In genomic region chr16:97286717-97287116, GRCm38 (mm10) we compare ENCODE assay signal across 9 mouse cellular contexts.
DNase-seq lines count a peak whose midpoint lies in the region; ATAC-seq and TF ChIP-seq lines count a peak whose summit lies in the region.
"Had no signal": no experiment of that assay in that cellular context is flagged by ENCODE, and none has a peak within 500 bp of the region (broad histone marks: within the 10 kb centered on the region; RNA-seq: fewer than 3 reads in every experiment).

No protein-coding gene starts in this region.

- H3K9me3 ChIP-seq in heart, embryonic 10.5 days = no peaks in the 10 kb centered on the region
- no peaks in the 10 kb centered on the region for H3K9me3 ChIP-seq in intestine, postnatal 0 days (ENCODE audit: control insufficient read depth)

- H3K27me3 ChIP-seq in heart, embryonic 10.5 days (ENCODE audit: insufficient read depth, poor library complexity, severe bottlenecking) = no peaks in the 10 kb centered on the region
- H3K27me3 ChIP-seq in intestine, postnatal 0 days (replicated peaks; ENCODE audit: control insufficient read depth, insufficient read depth, low read length) = no peaks in the 10 kb centered on the region

- TF ChIP-seq CTCF in intestine, postnatal 0 days (IDR thresholded peaks at IDR 0.05; ENCODE audit: low read depth) = no peak

- 30% methylated on average over 3 of the region's 3 CpGs for WGBS in heart, embryonic 10.5 days
- WGBS in intestine, postnatal 0 days = 17% methylated on average over 3 of the region's 3 CpGs

- H3K36me3 ChIP-seq in heart, embryonic 10.5 days = no peaks in the 10 kb centered on the region
- no peaks in the 10 kb centered on the region for H3K36me3 ChIP-seq in intestine, postnatal 0 days (ENCODE audit: control insufficient read depth, insufficient read depth)

- no peak overlapping the region for H3K4me2 ChIP-seq in intestine, postnatal 0 days (replicated peaks; ENCODE audit: low read depth)

- DNase-seq in heart, postnatal 4 days = peak; percentile 49
- no peak for DNase-seq in heart, embryonic 10.5 days (ENCODE audit: low spot score)
- peak; percentile 17 for DNase-seq in ZHBTc4 (ENCODE audit: low read depth, low spot score)
- DNase-seq in frontal cortex, postnatal 14 days (ENCODE audit: low spot score in 2 of 2) = peak; percentile 41 to 50
- DNase-seq in mesoderm, embryonic 11.5 days (ENCODE audit: low read depth, low spot score) = peak; percentile 27
- no peak for DNase-seq in spleen, postnatal 10 days (ENCODE audit: low spot score in 2 of 2)
- DNase-seq in spleen, adult 18-20 months = no peak

- H3K9ac ChIP-seq in intestine, postnatal 0 days (ENCODE audit: low read depth, low read length) = no peak overlapping the region

- no peak overlapping the region for H3K27ac ChIP-seq in heart, embryonic 10.5 days
- no peak overlapping the region for H3K27ac ChIP-seq in intestine, postnatal 0 days (ENCODE audit: low read depth, low read length)
- H3K27ac ChIP-seq: macrophage had no signal

- peaks cover 3% of the 10 kb centered on the region; the same call in 1 of the 2 replicates for H3K4me1 ChIP-seq in heart, embryonic 10.5 days
- H3K4me1 ChIP-seq in intestine, postnatal 0 days (replicated peaks; ENCODE audit: control insufficient read depth, insufficient read depth, low read length) = no peaks in the 10 kb centered on the region

- no peak for ATAC-seq in intestine, postnatal 0 days

- H3K4me3 ChIP-seq in heart, embryonic 10.5 days = no peak overlapping the region
- H3K4me3 ChIP-seq in intestine, postnatal 0 days (ENCODE audit: low read depth, low read length) = no peak overlapping the region

Comparison
In these comparisons a context has a peak if more than half of its experiments do, and no peak if none do; other contexts are left out.
1. DNase-seq: peak in heart, postnatal 4 days (single experiment), ZHBTc4 (single experiment), frontal cortex, postnatal 14 days (2 of 2) and mesoderm, embryonic 11.5 days (single experiment); none in heart, embryonic 10.5 days (single experiment), spleen, postnatal 10 days (0 of 2) and spleen, adult 18-20 months (0 of 2).